Mouse (Mus musculus): ENCODE data around the gene Gng12. TPM values are rescaled to one million over a fixed set of nuclear protein-coding genes. Genes with fewer than 3 reads are reported as not detected.

Gene Gng12
- polyA plus RNA-seq, 1 experiment from 2014 or later = 27.8 TPM

GRCm38 (mm10) chr6:66988363-66988762 is 92.2 kb downstream of the Gng12 start:
- 79% methylated on average over 9 of the region's 9 CpGs for WGBS
- Histone ChIP-seq H3K36me3 (ENCODE audit: control insufficient read depth, insufficient read depth, low read length) (no peaks in the 10 kb centered on the region), H3K27ac (ENCODE audit: low read depth, low read length) (no peak overlapping the region), H3K9me3 (replicated peaks; ENCODE audit: control insufficient read depth, low read length) (no peaks in the 10 kb centered on the region), H3K9ac (ENCODE audit: low read length) (no peak overlapping the region), H3K4me2 (ENCODE audit: low read length) (no peak overlapping the region), H3K4me3 (ENCODE audit: low read depth, low read length) (no peak overlapping the region), H3K4me1 (ENCODE audit: control insufficient read depth, insufficient read depth, low read length) (no peaks in the 10 kb centered on the region), H3K27me3 (replicated peaks; ENCODE audit: control insufficient read depth, insufficient read depth, low read length) (no peaks in the 10 kb centered on the region)
- ATAC-seq (no peak), DNase-seq (ENCODE audit: low spot score) (no peak)

- no peaks in the 10 kb centered on the region for H3K36me3 ChIP-seq (ENCODE audit: control insufficient read depth, insufficient read depth, low read length)
- no peak overlapping the region for H3K9ac ChIP-seq (ENCODE audit: low read length)
- H3K4me2 ChIP-seq (ENCODE audit: low read length) = no peak overlapping the region
- no peak overlapping the region for H3K4me3 ChIP-seq (ENCODE audit: low read depth, low read length)
- H3K27me3 ChIP-seq (replicated peaks; ENCODE audit: control insufficient read depth, insufficient read depth, low read length) = no peaks in the 10 kb centered on the region
- no peak for DNase-seq (ENCODE audit: low spot score)
- H3K27ac ChIP-seq (ENCODE audit: low read depth, low read length) = no peak overlapping the region
- no peaks in the 10 kb centered on the region for H3K9me3 ChIP-seq (replicated peaks; ENCODE audit: control insufficient read depth, low read length)
- WGBS = 79% methylated on average over 6 of the region's 6 CpGs
- no peaks in the 10 kb centered on the region for H3K4me1 ChIP-seq (ENCODE audit: control insufficient read depth, insufficient read depth, low read length)
- no peak for ATAC-seq
Measured at GRCm38 (mm10) chr6:66989037-66989436, 92.8 kb downstream of the Gng12 start.

GRCm38 (mm10) chr6:66989518-66989917 is 93.3 kb downstream of the Gng12 start:
- Histone ChIP-seq H3K27ac (ENCODE audit: low read depth, low read length) (no peak overlapping the region), H3K4me1 (ENCODE audit: control insufficient read depth, insufficient read depth, low read length) (no peaks in the 10 kb centered on the region), H3K9me3 (replicated peaks; ENCODE audit: control insufficient read depth, low read length) (no peaks in the 10 kb centered on the region), H3K4me2 (ENCODE audit: low read length) (no peak overlapping the region), H3K27me3 (replicated peaks; ENCODE audit: control insufficient read depth, insufficient read depth, low read length) (no peaks in the 10 kb centered on the region), H3K36me3 (ENCODE audit: control insufficient read depth, insufficient read depth, low read length) (no peaks in the 10 kb centered on the region), H3K9ac (ENCODE audit: low read length) (no peak overlapping the region), H3K4me3 (ENCODE audit: low read depth, low read length) (no peak overlapping the region)
- ATAC-seq (no peak), DNase-seq (ENCODE audit: low spot score) (no peak)
- 87% methylated on average over 3 of the region's 3 CpGs for whole genome bisulfite sequencing

GRCm38 (mm10) chr6:66992232-66992631 is 96.0 kb downstream of the Gng12 start:
- no peak overlapping the region for H3K27ac ChIP-seq (ENCODE audit: low read depth, low read length)
- no peaks in the 10 kb centered on the region for H3K27me3 ChIP-seq (replicated peaks; ENCODE audit: control insufficient read depth, insufficient read depth, low read length)
- no peak overlapping the region for H3K4me3 ChIP-seq (ENCODE audit: low read depth, low read length)
- H3K36me3 ChIP-seq (ENCODE audit: control insufficient read depth, insufficient read depth, low read length) = no peaks in the 10 kb centered on the region
- no peak overlapping the region for H3K4me2 ChIP-seq (ENCODE audit: low read length)
- H3K9me3 ChIP-seq (replicated peaks; ENCODE audit: control insufficient read depth, low read length) = no peaks in the 10 kb centered on the region
- ATAC-seq (no peak), DNase-seq (ENCODE audit: low spot score) (no peak)
- WGBS = 92% methylated on average over 9 of the region's 9 CpGs
- no peaks in the 10 kb centered on the region for H3K4me1 ChIP-seq (ENCODE audit: control insufficient read depth, insufficient read depth, low read length)
- no peak overlapping the region for H3K9ac ChIP-seq (ENCODE audit: low read length)

GRCm38 (mm10) chr6:66992786-66993185 is 96.6 kb downstream of the Gng12 start:
- H3K4me1 ChIP-seq (ENCODE audit: control insufficient read depth, insufficient read depth, low read length) = no peaks in the 10 kb centered on the region
- no peak overlapping the region for H3K9ac ChIP-seq (ENCODE audit: low read length)
- no peaks in the 10 kb centered on the region for H3K27me3 ChIP-seq (replicated peaks; ENCODE audit: control insufficient read depth, insufficient read depth, low read length)
- DNase-seq (ENCODE audit: low spot score) (no peak), ATAC-seq (no peak)
- H3K36me3 ChIP-seq (ENCODE audit: control insufficient read depth, insufficient read depth, low read length) = no peaks in the 10 kb centered on the region
- H3K27ac ChIP-seq (ENCODE audit: low read depth, low read length) = no peak overlapping the region
- WGBS = 96% methylated on average over 8 of the region's 8 CpGs
- H3K4me2 ChIP-seq (ENCODE audit: low read length) = no peak overlapping the region
- no peak overlapping the region for H3K4me3 ChIP-seq (ENCODE audit: low read depth, low read length)
- no peaks in the 10 kb centered on the region for H3K9me3 ChIP-seq (replicated peaks; ENCODE audit: control insufficient read depth, low read length)

GRCm38 (mm10) chr6:66994981-66995380 is 98.8 kb downstream of the Gng12 start:
- Histone ChIP-seq H3K4me3 (ENCODE audit: low read depth, low read length) (no peak overlapping the region), H3K4me1 (ENCODE audit: control insufficient read depth, insufficient read depth, low read length) (no peaks in the 10 kb centered on the region), H3K27ac (ENCODE audit: low read depth, low read length) (no peak overlapping the region), H3K4me2 (ENCODE audit: low read length) (no peak overlapping the region), H3K36me3 (ENCODE audit: control insufficient read depth, insufficient read depth, low read length) (no peaks in the 10 kb centered on the region), H3K9ac (ENCODE audit: low read length) (no peak overlapping the region), H3K9me3 (replicated peaks; ENCODE audit: control insufficient read depth, low read length) (no peaks in the 10 kb centered on the region), H3K27me3 (replicated peaks; ENCODE audit: control insufficient read depth, insufficient read depth, low read length) (no peaks in the 10 kb centered on the region)
- DNase-seq (ENCODE audit: low spot score) (no peak), ATAC-seq (no peak)
- 92% methylated on average over 8 of the region's 8 CpGs for WGBS

GRCm38 (mm10) chr6:66995825-66996224 is 99.6 kb downstream of the Gng12 start:
- H3K4me3 ChIP-seq (ENCODE audit: low read depth, low read length) = no peak overlapping the region
- H3K9me3 ChIP-seq (replicated peaks; ENCODE audit: control insufficient read depth, low read length) = no peaks in the 10 kb centered on the region
- WGBS = 88% methylated on average over 1 of the region's 1 CpGs
- H3K27me3 ChIP-seq (replicated peaks; ENCODE audit: control insufficient read depth, insufficient read depth, low read length) = no peaks in the 10 kb centered on the region
- ATAC-seq = no peak
- no peak overlapping the region for H3K27ac ChIP-seq (ENCODE audit: low read depth, low read length)
- H3K4me1 ChIP-seq (ENCODE audit: control insufficient read depth, insufficient read depth, low read length) = no peaks in the 10 kb centered on the region
- H3K9ac ChIP-seq (ENCODE audit: low read length) = no peak overlapping the region
- H3K36me3 ChIP-seq (ENCODE audit: control insufficient read depth, insufficient read depth, low read length) = no peaks in the 10 kb centered on the region
- DNase-seq (ENCODE audit: low spot score) = no peak
- no peak overlapping the region for H3K4me2 ChIP-seq (ENCODE audit: low read length)

GRCm38 (mm10) chr6:66996257-66996656 is 100.1 kb downstream of the Gng12 start:
- H3K27me3 ChIP-seq (replicated peaks; ENCODE audit: control insufficient read depth, insufficient read depth, low read length) = no peaks in the 10 kb centered on the region

GRCm38 (mm10) chr6:66998645-66999044 is 102.4 kb downstream of the Gng12 start:
- Histone ChIP-seq H3K9me3 (replicated peaks; ENCODE audit: control insufficient read depth, low read length) (no peaks in the 10 kb centered on the region), H3K36me3 (ENCODE audit: control insufficient read depth, insufficient read depth, low read length) (no peaks in the 10 kb centered on the region), H3K4me2 (ENCODE audit: low read length) (no peak overlapping the region), H3K27me3 (replicated peaks; ENCODE audit: control insufficient read depth, insufficient read depth, low read length) (no peaks in the 10 kb centered on the region), H3K27ac (ENCODE audit: low read depth, low read length) (no peak overlapping the region), H3K4me3 (ENCODE audit: low read depth, low read length) (no peak overlapping the region), H3K9ac (ENCODE audit: low read length) (no peak overlapping the region), H3K4me1 (ENCODE audit: control insufficient read depth, insufficient read depth, low read length) (no peaks in the 10 kb centered on the region)
- 74% methylated on average over 2 of the region's 2 CpGs for WGBS
- DNase-seq (ENCODE audit: low spot score) = no peak
- no peak for ATAC-seq

More at GRCm38 (mm10) chr6:66996257-66996656, 100.1 kb downstream of the Gng12 start:
- H3K36me3 ChIP-seq (ENCODE audit: control insufficient read depth, insufficient read depth, low read length) = no peaks in the 10 kb centered on the region
- H3K27ac ChIP-seq (ENCODE audit: low read depth, low read length) = no peak overlapping the region
- H3K9ac ChIP-seq (ENCODE audit: low read length) = no peak overlapping the region
- H3K4me1 ChIP-seq (ENCODE audit: control insufficient read depth, insufficient read depth, low read length) = no peaks in the 10 kb centered on the region
- no peak overlapping the region for H3K4me3 ChIP-seq (ENCODE audit: low read depth, low read length)
- WGBS = 83% methylated on average over 1 of the region's 1 CpGs
- no peaks in the 10 kb centered on the region for H3K9me3 ChIP-seq (replicated peaks; ENCODE audit: control insufficient read depth, low read length)
- H3K4me2 ChIP-seq (ENCODE audit: low read length) = no peak overlapping the region
- DNase-seq (ENCODE audit: low spot score) = no peak
- ATAC-seq = no peak
